Comparison of ENCODE assay signal across 27 mouse cellular contexts in genomic region chr4:141893157-141893784, GRCm38 (mm10). TPM values are rescaled to one million over a fixed set of nuclear protein-coding genes. Genes with fewer than 3 reads are reported as not detected.
"Had no signal": no experiment of that assay in that cellular context is flagged by ENCODE, and none has a peak within 500 bp of the region (broad histone marks: within the 10 kb centered on the region; RNA-seq: fewer than 3 reads in every experiment).

No protein-coding gene starts in this region.

- H3K4me1 ChIP-seq: midbrain, embryonic 15.5 days had no signal

- H3K27ac ChIP-seq: liver, embryonic 14.5 days; lung, embryonic 15.5 days; macrophage; midbrain, embryonic 13.5 days; midbrain, embryonic 15.5 days; neural tube, embryonic 13.5 days; neural tube, embryonic 15.5 days; stomach, embryonic 15.5 days; stomach, postnatal 0 days had no signal

- ATAC-seq: lung, postnatal 0 days; midbrain, embryonic 13.5 days; midbrain, embryonic 15.5 days had no signal

- H3K9ac ChIP-seq: liver, embryonic 14.5 days; lung, embryonic 15.5 days; midbrain, embryonic 13.5 days; midbrain, embryonic 15.5 days; neural tube, embryonic 13.5 days; neural tube, embryonic 15.5 days; stomach, embryonic 15.5 days had no signal

- H3K4me2 ChIP-seq: lung, embryonic 15.5 days; midbrain, embryonic 11.5 days; midbrain, embryonic 13.5 days; midbrain, embryonic 15.5 days; neural tube, embryonic 13.5 days; neural tube, embryonic 15.5 days; stomach, embryonic 15.5 days had no signal

- H3K9me3 ChIP-seq: lung, embryonic 15.5 days; midbrain, embryonic 13.5 days; midbrain, embryonic 15.5 days; neural tube, embryonic 13.5 days; neural tube, embryonic 15.5 days; stomach, embryonic 15.5 days had no signal

- H3K4me3 ChIP-seq: lung, embryonic 15.5 days; midbrain, embryonic 13.5 days; midbrain, embryonic 15.5 days; myocyte; neural tube, embryonic 13.5 days; neural tube, embryonic 15.5 days; stomach, embryonic 15.5 days had no signal

- H3K27me3 ChIP-seq: lung, embryonic 15.5 days; midbrain, embryonic 13.5 days; midbrain, embryonic 15.5 days; neural tube, embryonic 13.5 days; neural tube, embryonic 15.5 days; stomach, embryonic 15.5 days had no signal

- H3K36me3 ChIP-seq: lung, embryonic 15.5 days; midbrain, embryonic 13.5 days; midbrain, embryonic 15.5 days; neural tube, embryonic 13.5 days; neural tube, embryonic 15.5 days; stomach, embryonic 15.5 days had no signal

- DNase-seq: lung, adult 2 months; lung, postnatal 14 days; lung, postnatal 36 days; retina, postnatal 1 day; right cerebral cortex, adult 18-20 months; right cerebral cortex, postnatal 25 days; right cerebral cortex, postnatal 4 days; thymus, adult 2 months; thymus, postnatal 25 days; thymus, postnatal 4 days had no signal

RNA-seq across cellular contexts. Expression of gene Ctrc, which starts 47.1 kb away (rescaled TPM):
- total RNA-seq: megakaryocyte, adult 5-6 weeks; megakaryocyte-erythroid progenitor cell, adult 5-6 weeks had no signal
- polyA plus RNA-seq: liver, embryonic 14.5 days; liver, embryonic 16.5 days; lung, adult 2 months; lung, embryonic 15.5 days; lung, postnatal 0 days; macrophage; midbrain, embryonic 11.5 days; midbrain, embryonic 13.5 days; midbrain, embryonic 15.5 days; myocyte; neural tube, embryonic 11.5 days; neural tube, embryonic 13.5 days; neural tube, embryonic 15.5 days; stomach, postnatal 0 days; urinary bladder, adult 2 months had no signal
